8 mouse cellular contexts compared by ENCODE assay signal in the genomic region with DNA sequence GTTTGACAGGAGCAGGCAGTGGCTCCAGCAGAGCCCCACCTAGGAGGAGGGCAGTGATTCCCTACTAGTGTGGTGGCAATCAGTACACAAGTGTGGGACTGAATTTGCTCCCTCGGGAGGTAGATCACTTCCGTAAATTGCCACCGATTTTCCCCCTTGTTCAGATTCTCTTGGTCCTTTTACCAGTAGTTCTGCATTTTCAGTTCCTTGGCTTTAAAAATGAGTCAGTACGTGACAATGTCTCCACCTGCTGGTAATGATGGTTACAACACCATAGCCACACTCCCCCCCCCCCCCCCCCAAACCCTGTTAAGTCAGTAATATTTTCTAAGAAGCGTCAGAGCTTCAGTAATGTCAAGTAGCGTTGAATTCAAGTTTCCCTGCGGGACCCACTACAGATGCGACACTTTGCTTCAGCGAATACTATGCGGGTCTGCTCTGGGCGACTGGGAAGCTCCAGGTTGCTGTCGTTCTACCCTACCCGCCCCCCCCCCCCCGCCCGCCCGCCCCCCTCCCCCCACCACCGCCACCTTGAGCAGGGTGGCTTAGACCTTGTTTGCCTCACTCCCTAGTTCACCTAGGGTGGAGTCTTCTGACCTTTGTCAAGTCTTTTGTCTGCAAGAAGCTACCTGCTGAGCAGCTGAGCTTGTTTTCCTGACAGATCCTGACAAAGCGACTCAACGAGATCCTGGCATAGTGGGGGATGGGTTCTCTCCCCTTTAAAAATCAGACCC. TPM values are rescaled to one million over a fixed set of nuclear protein-coding genes. Genes with fewer than 3 reads are reported as not detected.
A peak's percentile ranks its signal among the peaks of the same experiment; 100 is the strongest.
DNase-seq lines count a peak whose midpoint lies in the region; ATAC-seq and TF ChIP-seq lines count a peak whose summit lies in the region.

No protein-coding gene starts in this region.

- peak; percentile 76 for DNase-seq in ES-E14 (ENCODE audit: low read depth, low spot score)
- DNase-seq in brain, adult 2 months (ENCODE audit: low read depth, low spot score), result peak; percentile 83
- peak; percentile 40 to 73 for DNase-seq in kidney, postnatal 25 days
- DNase-seq in naive thymus-derived CD4-positive, alpha-beta T cell, adult 2 months (ENCODE audit: low read depth), result peak; percentile 83
- DNase-seq in stomach, postnatal 0 days (ENCODE audit: low spot score), result peak; percentile 75

- ATAC-seq in heart, embryonic 16.5 days (replicated peaks; ENCODE audit: extremely low read depth, insufficient read depth, low FRiP score), result no peak
- ATAC-seq in liver, embryonic 12.5 days, result 0 out of 2 replicates have a peak, but pooled peaks have one; percentile 30
- peak; percentile 54; the same call in 1 of the 2 replicates for ATAC-seq in stomach, postnatal 0 days (ENCODE audit: low FRiP score, low TSS enrichment)

- no peak for TF ChIP-seq CTCF in embryonic fibroblast, embryonic 13.5 days (IDR thresholded peaks at IDR 0.05; ENCODE audit: borderline replicate concordance, insufficient read depth, low read length)
- peak; percentile 80 for TF ChIP-seq CTCF in stomach, postnatal 0 days (IDR thresholded peaks at IDR 0.05; ENCODE audit: low read depth)

- H3K36me3 ChIP-seq in ES-E14 (ENCODE audit: control insufficient read depth, insufficient read depth, low read length, poor library complexity, severe bottlenecking), result no peaks in the 10 kb centered on the region
- no peaks in the 10 kb centered on the region for H3K36me3 ChIP-seq in heart, embryonic 16.5 days (ENCODE audit: control insufficient read depth, insufficient read depth)
- no peaks in the 10 kb centered on the region for H3K36me3 ChIP-seq in liver, embryonic 12.5 days
- no peaks in the 10 kb centered on the region for H3K36me3 ChIP-seq in stomach, postnatal 0 days (ENCODE audit: control insufficient read depth, insufficient read depth, low read length)

- peak overlapping the region; percentile 65; the same call in 1 of the 2 replicates for H3K9ac ChIP-seq in ES-E14 (ENCODE audit: insufficient read depth, low read depth, low read length, poor library complexity, severe bottlenecking)
- peak overlapping the region; percentile 66 for H3K9ac ChIP-seq in heart, embryonic 16.5 days (ENCODE audit: low read length)
- no peak overlapping the region for H3K9ac ChIP-seq in liver, embryonic 12.5 days
- H3K9ac ChIP-seq in stomach, postnatal 0 days (ENCODE audit: low read length), result peak overlapping the region; percentile 38; the same call in 1 of the 2 replicates

- 0% methylated on average over 14 of the region's 19 CpGs for WGBS in heart, embryonic 16.5 days
- 2% methylated on average over 16 of the region's 19 CpGs for WGBS in liver, embryonic 12.5 days (ENCODE audit: insufficient replicate concordance)
- WGBS in stomach, postnatal 0 days, result under 1% methylated on average over 13 of the region's 19 CpGs

- H3K4me1 ChIP-seq in ES-E14 (ENCODE audit: control insufficient read depth in 2 of 2, insufficient read depth in 2 of 2, low read length in 2 of 2, poor library complexity in 1 of 2), result peaks cover 9 to 16% of the 10 kb centered on the region in 2 experiments
- H3K4me1 ChIP-seq in embryonic fibroblast, embryonic 13.5 days (ENCODE audit: control insufficient read depth, insufficient read depth, low read length), result peaks cover 4% of the 10 kb centered on the region; the same call in 1 of the 2 replicates
- H3K4me1 ChIP-seq in heart, embryonic 16.5 days (ENCODE audit: control insufficient read depth, insufficient read depth, low read length), result no peaks in the 10 kb centered on the region
- no peaks in the 10 kb centered on the region for H3K4me1 ChIP-seq in liver, embryonic 12.5 days
- no peaks in the 10 kb centered on the region for H3K4me1 ChIP-seq in stomach, postnatal 0 days (replicated peaks; ENCODE audit: control insufficient read depth, insufficient read depth)

- H3K27ac ChIP-seq in ES-E14 (ENCODE audit: insufficient read depth, low read depth, low read length, poor library complexity, severe bottlenecking), result peak overlapping the region; percentile 100
- no peak overlapping the region for H3K27ac ChIP-seq in embryonic fibroblast, embryonic 13.5 days (ENCODE audit: insufficient read depth, low read length)
- no peak overlapping the region for H3K27ac ChIP-seq in heart, embryonic 16.5 days (ENCODE audit: low read length)
- H3K27ac ChIP-seq in liver, embryonic 12.5 days, result no peak overlapping the region
- no peak overlapping the region for H3K27ac ChIP-seq in stomach, postnatal 0 days (replicated peaks)

- no peak for TF ChIP-seq POLR2A in embryonic fibroblast, embryonic 13.5 days (IDR thresholded peaks at IDR 0.05; ENCODE audit: low read depth, low read length)

- no peaks in the 10 kb centered on the region for H3K9me3 ChIP-seq in ES-E14 (ENCODE audit: control insufficient read depth, insufficient read depth, low read depth, low read length)
- no peaks in the 10 kb centered on the region for H3K9me3 ChIP-seq in heart, embryonic 16.5 days (replicated peaks; ENCODE audit: control insufficient read depth, low read length)
- no peaks in the 10 kb centered on the region for H3K9me3 ChIP-seq in liver, embryonic 12.5 days (replicated peaks)
- H3K9me3 ChIP-seq in stomach, postnatal 0 days (ENCODE audit: control insufficient read depth, low read length), result no peaks in the 10 kb centered on the region

- no peak for TF ChIP-seq EP300 in stomach, postnatal 0 days (optimal IDR thresholded peaks at IDR 0.05)

- peak overlapping the region; percentile 32 to 69; a peak in 3 of 4 replicates for H3K4me3 ChIP-seq in ES-E14 (ENCODE audit: insufficient read depth in 1 of 2, low read depth in 1 of 2, low read length in 2 of 2, poor library complexity in 1 of 2, severe bottlenecking in 1 of 2)
- peak overlapping the region; percentile 43 for H3K4me3 ChIP-seq in embryonic fibroblast, embryonic 13.5 days (ENCODE audit: insufficient read depth, low read length)
- H3K4me3 ChIP-seq in heart, embryonic 16.5 days (ENCODE audit: low read length), result peak overlapping the region; percentile 52
- peak overlapping the region; percentile 43 for H3K4me3 ChIP-seq in liver, embryonic 12.5 days
- peak overlapping the region; percentile 31 for H3K4me3 ChIP-seq in stomach, postnatal 0 days (ENCODE audit: low read depth, low read length)

- H3K4me2 ChIP-seq in heart, embryonic 16.5 days (ENCODE audit: low read depth, low read length), result peak overlapping the region; percentile 75
- peak overlapping the region; percentile 64 for H3K4me2 ChIP-seq in liver, embryonic 12.5 days
- H3K4me2 ChIP-seq in stomach, postnatal 0 days (replicated peaks; ENCODE audit: low read depth), result peak overlapping the region; percentile 49

- no peaks in the 10 kb centered on the region for H3K27me3 ChIP-seq in heart, embryonic 16.5 days (ENCODE audit: control insufficient read depth, insufficient read depth, low read length)
- H3K27me3 ChIP-seq in liver, embryonic 12.5 days (replicated peaks), result no peaks in the 10 kb centered on the region
- no peaks in the 10 kb centered on the region for H3K27me3 ChIP-seq in stomach, postnatal 0 days (ENCODE audit: control insufficient read depth, insufficient read depth, low read length)

- in situ Hi-C loops in ES-E14 (cut with MboI; ENCODE audit: low sequenced_read_pairs in 2 of 2, unreplicated experiment in 2 of 2), result no loop called here

TF ChIP-seq in ES-E14, 5 proteins besides CTCF, POLR2A, EP300 and RAD21:
- TF ChIP-seq MAFK (IDR thresholded peaks at IDR 0.05; ENCODE audit: insufficient read depth, low read depth, low read length), result no peak
- TF ChIP-seq CHD2 (IDR thresholded peaks at IDR 0.05; ENCODE audit: low read depth, low read length), result peak; percentile 56; the same call in 1 of the 2 replicates
- peak; percentile 80 for TF ChIP-seq ZC3H11A (IDR thresholded peaks at IDR 0.05; ENCODE audit: borderline replicate concordance, low read depth, low read length)

RNA-seq across cellular contexts. Expression of gene Gm10037, which starts 13.4 kb away (rescaled TPM):
- total RNA-seq in ES-E14 (2012; rRNA removed), result 2.4 and 5.3 TPM in 2 replicates
- polyA plus RNA-seq in embryonic fibroblast, embryonic 13.5 days (2011; ENCODE audit: insufficient read length, low read depth, missing spikeins), result 1.5 and 1.6 TPM in 2 replicates
- 1.2 and 1.7 TPM in 2 replicates for polyA plus RNA-seq in heart, embryonic 16.5 days (2015; fragmentation: Nextera tagmentation; extraction: Ambion mirVana)
- polyA plus RNA-seq in liver, embryonic 12.5 days (2016; fragmentation: Nextera tagmentation; extraction: Ambion mirVana), result 0.60 and 0.92 TPM in 2 replicates
- polyA plus RNA-seq in stomach, postnatal 0 days (2015; fragmentation: Nextera tagmentation; extraction: Ambion mirVana), result 1.1 TPM in 2 replicates

RNA-seq across cellular contexts. Expression of gene BC048507, which starts 18.8 kb away (rescaled TPM):
- 0.48 TPM in 1 of 2 replicates, not detected in the other for total RNA-seq in ES-E14 (2012; rRNA removed)
- not detected in 2 replicates for polyA plus RNA-seq in embryonic fibroblast, embryonic 13.5 days (2011; ENCODE audit: insufficient read length, low read depth, missing spikeins)
- not detected in 2 replicates for polyA plus RNA-seq in heart, embryonic 16.5 days (2015; fragmentation: Nextera tagmentation; extraction: Ambion mirVana)
- polyA plus RNA-seq in liver, embryonic 12.5 days (2016; fragmentation: Nextera tagmentation; extraction: Ambion mirVana), result not detected in 2 replicates
- not detected in 2 replicates for polyA plus RNA-seq in stomach, postnatal 0 days (2015; fragmentation: Nextera tagmentation; extraction: Ambion mirVana)

RNA-seq across cellular contexts. Expression of gene Zfp273, which starts 30.7 kb away (rescaled TPM):
- total RNA-seq in ES-E14 (2012; rRNA removed), result 3.2 and 3.3 TPM in 2 replicates
- polyA plus RNA-seq in embryonic fibroblast, embryonic 13.5 days (2011; ENCODE audit: insufficient read length, low read depth, missing spikeins), result 2.8 and 2.9 TPM in 2 replicates
- 4.4 and 4.5 TPM in 2 replicates for polyA plus RNA-seq in heart, embryonic 16.5 days (2015; fragmentation: Nextera tagmentation; extraction: Ambion mirVana)
- 1.6 and 1.8 TPM in 2 replicates for polyA plus RNA-seq in liver, embryonic 12.5 days (2016; fragmentation: Nextera tagmentation; extraction: Ambion mirVana)
- 2.3 and 3.2 TPM in 2 replicates for polyA plus RNA-seq in stomach, postnatal 0 days (2015; fragmentation: Nextera tagmentation; extraction: Ambion mirVana)
